Mouse (Mus musculus) bone marrow macrophage, adult 2 months (primary cell): ENCODE data around the gene Cbr2. TPM values are rescaled to one million over a fixed set of nuclear protein-coding genes. Genes with fewer than 3 reads are reported as not detected.
A peak's percentile ranks its signal among the peaks of the same experiment; 100 is the strongest.

Experiments
- H3K27ac ChIP-seq: 2 replicates; pipeline ENCODE4 v1.5.1; 2012; ENCODE audit warnings: low read depth, low read length; ENCODE audit not compliant: insufficient read depth
- H3K4me1 ChIP-seq: 2 replicates; pipeline ENCODE4 v1.6.1; 2012; ENCODE audit warnings: low read length; ENCODE audit not compliant: control insufficient read depth, insufficient read depth
- H3K4me3 ChIP-seq: 2 replicates; pipeline ENCODE4 v1.5.1; 2012; ENCODE audit warnings: mild to moderate bottlenecking, low read length, moderate library complexity; ENCODE audit not compliant: insufficient read depth
- CTCF ChIP-seq: IDR thresholded peaks from 2 replicates; pipeline ENCODE4 v1.5.1; 2012; ENCODE audit warnings: low read depth, mild to moderate bottlenecking, low read length, moderate library complexity
- POLR2A ChIP-seq: IDR thresholded peaks from 2 replicates; pipeline ENCODE4 v1.6.1; 2012; ENCODE audit warnings: mild to moderate bottlenecking, low read depth, low read length, borderline replicate concordance
- polyA plus RNA-seq: library from polyadenylated mRNA; stranded (reverse); fragments of >200 nt; gene quantifications from 2 replicates; pipeline ENCODE4 v1.2.4, GENCODE M21; 2012; ENCODE audit not compliant: missing spikeins, insufficient read depth, insufficient read length

Gene Cbr2
- polyA plus RNA-seq, 1 experiment: 81.4 TPM

GRCm38 (mm10) chr11:120710672-120711071 is 21.2 kb downstream of the Cbr2 start:
- H3K27ac ChIP-seq: no peak overlapping the region
- no peak for TF ChIP-seq POLR2A
- TF ChIP-seq CTCF: no peak
- peaks cover 5% of the 10 kb centered on the region for H3K4me1 ChIP-seq

DNA sequence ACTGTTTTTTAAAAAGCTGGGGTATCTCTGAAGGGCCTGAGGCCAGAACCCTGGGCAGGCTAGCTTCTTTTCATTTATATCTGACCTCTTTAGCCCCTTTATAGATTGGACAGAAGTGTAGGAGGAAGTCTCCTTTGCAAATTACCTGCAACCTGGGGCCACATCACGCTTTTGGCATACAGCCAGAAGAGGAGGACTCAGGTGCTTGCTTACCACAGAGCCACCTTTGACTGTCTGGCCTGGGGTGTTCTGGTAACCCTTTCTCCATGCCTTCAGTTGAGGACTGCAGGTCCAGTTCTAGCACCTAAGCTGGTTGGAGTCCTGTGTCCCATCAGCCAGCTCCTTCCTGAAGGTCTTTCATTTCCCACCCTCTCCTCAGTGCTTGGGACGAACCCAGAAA is 22.4 kb downstream of the Cbr2 start:
- Histone ChIP-seq H3K4me3 (no peak overlapping the region), H3K4me1 (peaks cover 8% of the 10 kb centered on the region), H3K27ac (no peak overlapping the region)
- TF ChIP-seq CTCF (no peak), POLR2A (no peak)

More at GRCm38 (mm10) chr11:120710672-120711071, 21.2 kb downstream of the Cbr2 start:
- no peak overlapping the region for H3K4me3 ChIP-seq

- H3K4me3 ChIP-seq: no peak overlapping the region
- peaks cover 10% of the 10 kb centered on the region for H3K4me1 ChIP-seq
- H3K27ac ChIP-seq: no peak overlapping the region
- no peak for TF ChIP-seq POLR2A
- no peak for TF ChIP-seq CTCF
Measured at GRCm38 (mm10) chr11:120707969-120708368, 23.9 kb downstream of the Cbr2 start.

GRCm38 (mm10) chr11:120707225-120707624 is 24.7 kb downstream of the Cbr2 start:
- Histone ChIP-seq H3K4me3 (no peak overlapping the region), H3K27ac (no peak overlapping the region), H3K4me1 (peaks cover 10% of the 10 kb centered on the region)
- TF ChIP-seq CTCF (no peak), POLR2A (no peak)

DNA sequence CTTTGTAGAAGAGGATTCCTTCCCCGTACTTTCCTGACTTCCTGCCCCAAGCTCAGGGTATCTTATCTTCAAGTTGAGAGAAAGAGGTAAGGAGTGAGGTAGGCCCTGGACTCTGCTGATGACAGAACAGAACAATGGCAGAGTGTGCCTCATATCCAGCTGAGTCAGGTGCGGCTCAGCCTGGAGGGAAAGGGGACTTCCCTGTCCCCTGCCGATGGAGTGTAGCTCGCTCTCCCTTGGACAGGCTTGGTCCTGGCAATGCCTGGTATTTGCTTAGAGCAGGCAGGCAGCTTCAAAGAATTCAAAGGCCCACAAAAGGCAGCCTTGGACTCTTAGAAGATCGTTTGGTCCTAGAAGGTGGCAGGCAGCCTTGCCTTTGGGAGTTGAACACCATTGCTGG is 25.8 kb downstream of the Cbr2 start:
- Histone ChIP-seq H3K4me1 (peaks cover 10% of the 10 kb centered on the region), H3K4me3 (no peak overlapping the region), H3K27ac (no peak overlapping the region)
- TF ChIP-seq POLR2A (no peak), CTCF (no peak)

- Histone ChIP-seq H3K4me3 (no peak overlapping the region), H3K27ac (no peak overlapping the region), H3K4me1 (peaks cover 14% of the 10 kb centered on the region)
- TF ChIP-seq POLR2A: no peak
- no peak for TF ChIP-seq CTCF
Measured at GRCm38 (mm10) chr11:120704486-120705325, 27.2 kb downstream of the Cbr2 start.

DNA sequence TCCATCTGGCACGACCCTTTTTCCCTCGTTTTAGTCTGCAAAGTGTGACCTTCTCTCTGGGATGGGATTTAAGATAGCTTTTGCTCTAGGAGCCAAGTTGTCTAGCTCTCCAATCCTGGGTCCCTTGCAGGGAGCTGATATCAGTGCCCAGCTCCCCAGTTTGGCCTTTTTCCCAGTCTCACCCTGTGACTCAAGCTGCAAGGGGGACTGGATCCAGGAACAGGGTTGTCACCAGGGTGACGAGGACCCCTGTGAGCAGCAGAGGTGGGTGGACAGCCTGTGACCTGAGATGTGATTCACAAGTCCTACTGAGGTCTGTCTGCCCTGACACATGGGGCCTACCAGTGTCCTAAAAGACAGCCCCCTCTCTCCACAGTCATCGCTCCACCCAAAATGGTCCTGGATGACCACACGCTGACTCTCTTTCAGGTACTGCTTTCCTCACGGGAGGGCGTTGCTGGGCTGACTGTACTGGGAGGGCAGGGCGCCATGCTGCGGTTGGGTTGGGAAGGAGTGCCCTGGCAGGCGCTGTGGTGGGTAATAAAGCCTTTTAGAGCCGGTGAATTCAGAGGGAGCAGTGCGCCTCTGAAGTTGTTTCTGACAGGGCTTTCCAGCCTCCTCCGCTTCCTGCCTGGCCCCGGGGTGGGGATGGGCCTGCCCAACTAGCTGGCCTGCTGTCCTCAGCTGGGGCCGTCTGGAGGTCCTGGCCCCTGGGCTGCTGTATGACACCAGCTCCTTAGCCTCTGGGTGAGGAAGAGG is 28.0 kb downstream of the Cbr2 start:
- TF ChIP-seq POLR2A (no peak), CTCF (no peak)

DNA sequence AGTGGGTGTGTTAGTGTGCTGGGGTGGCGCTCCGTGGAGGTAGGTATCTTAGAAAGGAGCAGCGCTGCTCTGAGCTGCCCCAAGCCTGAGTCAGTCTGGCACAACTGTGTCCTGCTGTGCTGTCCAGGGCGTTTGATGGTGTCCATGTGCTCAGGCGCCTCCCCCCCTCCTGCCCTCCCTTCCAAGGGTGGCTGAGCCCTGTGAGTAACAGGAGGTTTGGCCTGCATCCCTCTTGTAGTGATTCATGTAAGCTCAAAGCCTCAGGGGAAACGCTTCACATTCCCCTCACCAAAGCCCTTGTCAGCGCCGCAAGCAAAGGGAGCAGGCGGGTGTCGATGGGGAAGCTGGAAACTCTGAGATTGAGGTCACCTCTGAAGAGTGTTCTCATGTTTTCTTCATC is 34.2 kb downstream of the Cbr2 start:
- peaks cover 35% of the 10 kb centered on the region for H3K4me1 ChIP-seq
- H3K4me3 ChIP-seq: no peak overlapping the region
- no peak for TF ChIP-seq POLR2A
- no peak for TF ChIP-seq CTCF
- peak overlapping the region; percentile 54 for H3K27ac ChIP-seq

More for the DNA sequence above, 28.0 kb downstream of the Cbr2 start:
- Histone ChIP-seq H3K4me1 (peaks cover 16% of the 10 kb centered on the region), H3K4me3 (no peak overlapping the region), H3K27ac (no peak overlapping the region)

GRCm38 (mm10) chr11:120696568-120696967 is 35.3 kb downstream of the Cbr2 start:
- Histone ChIP-seq H3K4me3 (no peak overlapping the region), H3K27ac (no peak overlapping the region), H3K4me1 (peaks cover 45% of the 10 kb centered on the region)
- no peak for TF ChIP-seq POLR2A
- TF ChIP-seq CTCF: peak; percentile 25; the same call in 1 of the 2 replicates

DNA sequence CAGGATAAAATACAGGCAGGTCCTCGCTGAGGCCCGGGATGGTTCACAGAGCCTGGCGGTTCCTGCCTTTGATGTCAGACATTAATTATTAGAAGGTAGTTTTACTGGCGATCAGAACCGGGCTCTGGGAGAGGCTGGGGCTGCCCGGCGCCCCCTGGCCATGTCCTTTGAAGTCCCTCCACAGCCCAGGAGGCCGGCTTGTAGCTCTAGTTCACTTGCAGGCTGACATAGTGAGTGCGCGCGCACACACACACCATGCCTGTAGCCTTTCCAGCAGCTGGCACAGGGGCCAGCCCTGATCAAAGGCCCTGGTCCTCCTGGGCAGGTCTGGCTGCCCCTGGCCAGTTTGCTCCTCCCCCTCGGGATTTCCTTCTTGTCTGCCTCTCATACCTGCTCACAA is 36.3 kb downstream of the Cbr2 start:
- H3K4me1 ChIP-seq: peaks cover 44% of the 10 kb centered on the region
- H3K27ac ChIP-seq: no peak overlapping the region
- no peak overlapping the region for H3K4me3 ChIP-seq
- no peak for TF ChIP-seq CTCF
- no peak for TF ChIP-seq POLR2A
